Mouse (Mus musculus) heart, adult 9 months (tissue): ENCODE results near the gene Scamp1.

Experiments
- DNase-seq, 2 experiments: peaks; one replicate each; pipeline ENCODE4 v3.0.0; 2022; ENCODE audit warnings: low spot score in 2 of 2

Scamp1 gene

GRCm38 (mm10) chr13:94279420-94279819, 6.2 kb downstream of the Scamp1 start:
- DNase-seq: no peak

- DNase-seq: no peak
Observed at GRCm38 (mm10) chr13:94271284-94271683, 14.4 kb downstream of the Scamp1 start.

- no peak for DNase-seq
Observed at GRCm38 (mm10) chr13:94268201-94268600, 17.5 kb downstream of the Scamp1 start.

GRCm38 (mm10) chr13:94267190-94267589, 18.5 kb downstream of the Scamp1 start:
- DNase-seq: no peak

- DNase-seq: no peak
Observed at GRCm38 (mm10) chr13:94266530-94266929, 19.1 kb downstream of the Scamp1 start.

GRCm38 (mm10) chr13:94265291-94265690, 20.4 kb downstream of the Scamp1 start:
- DNase-seq: no peak

- DNase-seq: peak; percentile 12 to 32
Observed at GRCm38 (mm10) chr13:94263943-94264342, 21.7 kb downstream of the Scamp1 start.

- DNase-seq: no peak
Observed at GRCm38 (mm10) chr13:94262551-94262950, 23.1 kb downstream of the Scamp1 start.

- DNase-seq: no peak
Observed at GRCm38 (mm10) chr13:94261624-94262023, 24.0 kb downstream of the Scamp1 start.

- no peak for DNase-seq
Observed at GRCm38 (mm10) chr13:94260961-94261360, 24.7 kb downstream of the Scamp1 start.

GRCm38 (mm10) chr13:94259210-94259609, 26.4 kb downstream of the Scamp1 start:
- DNase-seq: no peak

- no peak for DNase-seq
Observed at GRCm38 (mm10) chr13:94258530-94258929, 27.1 kb downstream of the Scamp1 start.

GRCm38 (mm10) chr13:94257711-94258110, 27.9 kb downstream of the Scamp1 start:
- DNase-seq: no peak

GRCm38 (mm10) chr13:94255176-94255575, 30.5 kb downstream of the Scamp1 start:
- peak; percentile 12 to 20 for DNase-seq

- no peak for DNase-seq
Observed at GRCm38 (mm10) chr13:94254286-94254685, 31.4 kb downstream of the Scamp1 start.

- DNase-seq: no peak
Observed at GRCm38 (mm10) chr13:94253052-94253451, 32.6 kb downstream of the Scamp1 start.

- no peak for DNase-seq
Observed at GRCm38 (mm10) chr13:94250761-94251160, 34.9 kb downstream of the Scamp1 start.

- DNase-seq: no peak
Observed at GRCm38 (mm10) chr13:94250188-94250587, 35.5 kb downstream of the Scamp1 start.

- no peak for DNase-seq
Observed at GRCm38 (mm10) chr13:94242897-94243296, 42.8 kb downstream of the Scamp1 start.

GRCm38 (mm10) chr13:94241892-94242524, 43.6 kb downstream of the Scamp1 start:
- DNase-seq: no peak

GRCm38 (mm10) chr13:94240873-94241272, 44.8 kb downstream of the Scamp1 start:
- DNase-seq: no peak

- no peak for DNase-seq
Observed at GRCm38 (mm10) chr13:94240111-94240510, 45.5 kb downstream of the Scamp1 start.

GRCm38 (mm10) chr13:94239488-94239887, 46.2 kb downstream of the Scamp1 start:
- no peak for DNase-seq

- DNase-seq: no peak
Observed at GRCm38 (mm10) chr13:94231871-94232270, 53.8 kb downstream of the Scamp1 start.
